Mouse (Mus musculus): ENCODE data around the gene Gm35549.

- no peak for TF ChIP-seq EP300 (IDR thresholded peaks at IDR 0.05)
- TF ChIP-seq CTCF (IDR thresholded peaks at IDR 0.05): no peak
Observed at GRCm38 (mm10) chr9:122860752-122861151, 16.9 kb upstream of the Gm35549 start.
